Mouse (Mus musculus): ENCODE measurements at regions not wholly inside any gene's neighbourhood (a gene's known extent, or its start where the extent isn't known, plus 50 kb on each side); places are given as distances from the start of the nearest gene placed in this dataset.

GRCm38 (mm10) chr13:97552236-97552635, 208.2 kb downstream of the Gm10260 start:
- Histone ChIP-seq H3K27me3 (no peaks in the 10 kb centered on the region), H3K4me1 (peaks cover 16% of the 10 kb centered on the region), H3K27ac (no peak overlapping the region), H3K9me3 (no peaks in the 10 kb centered on the region), H3K4me3 (no peak overlapping the region), H3K4me2 (replicated peaks) (no peak overlapping the region), H3K36me3 (no peaks in the 10 kb centered on the region), H3K9ac (no peak overlapping the region)
- WGBS, result 60% methylated on average over 4 of the region's 4 CpGs
- ATAC-seq (ENCODE audit: insufficient number of reproducible peaks, insufficient read depth, low FRiP score, low TSS enrichment), result no peak

GRCm38 (mm10) chr13:97550880-97551279, 209.6 kb downstream of the Gm10260 start:
- Histone ChIP-seq H3K4me2 (replicated peaks) (no peak overlapping the region), H3K9me3 (no peaks in the 10 kb centered on the region), H3K9ac (no peak overlapping the region), H3K4me3 (no peak overlapping the region), H3K4me1 (peaks cover 16% of the 10 kb centered on the region), H3K27ac (no peak overlapping the region), H3K27me3 (no peaks in the 10 kb centered on the region), H3K36me3 (no peaks in the 10 kb centered on the region)
- WGBS, result 94% methylated on average over 3 of the region's 3 CpGs
- no peak for ATAC-seq (ENCODE audit: insufficient number of reproducible peaks, insufficient read depth, low FRiP score, low TSS enrichment)

- no peak overlapping the region for H3K9ac ChIP-seq
- H3K27ac ChIP-seq, result no peak overlapping the region
- no peak overlapping the region for H3K4me2 ChIP-seq (replicated peaks)
- WGBS, result 93% methylated on average over 5 of the region's 5 CpGs
- H3K36me3 ChIP-seq, result no peaks in the 10 kb centered on the region
- H3K4me1 ChIP-seq, result peaks cover 16% of the 10 kb centered on the region
- no peak for ATAC-seq (ENCODE audit: insufficient number of reproducible peaks, insufficient read depth, low FRiP score, low TSS enrichment)
- no peaks in the 10 kb centered on the region for H3K9me3 ChIP-seq
- H3K27me3 ChIP-seq, result no peaks in the 10 kb centered on the region
- no peak overlapping the region for H3K4me3 ChIP-seq
These were observed 210.3 kb downstream of the Gm10260 start for GRCm38 (mm10) chr13:97550172-97550571.

GRCm38 (mm10) chr13:97549384-97549783, 211.0 kb downstream of the Gm10260 start:
- ATAC-seq (ENCODE audit: insufficient number of reproducible peaks, insufficient read depth, low FRiP score, low TSS enrichment), result no peak
- Histone ChIP-seq H3K9ac (no peak overlapping the region), H3K4me3 (no peak overlapping the region), H3K36me3 (no peaks in the 10 kb centered on the region), H3K4me2 (replicated peaks) (no peak overlapping the region), H3K9me3 (no peaks in the 10 kb centered on the region), H3K27ac (peak overlapping the region; percentile 74; the same call in 1 of the 2 replicates), H3K27me3 (no peaks in the 10 kb centered on the region), H3K4me1 (peaks cover 16% of the 10 kb centered on the region)
- WGBS, result 92% methylated on average over 6 of the region's 6 CpGs

GRCm38 (mm10) chr13:97548527-97548977, 211.9 kb downstream of the Gm10260 start:
- Histone ChIP-seq H3K27me3 (no peaks in the 10 kb centered on the region), H3K9ac (no peak overlapping the region), H3K4me3 (no peak overlapping the region), H3K36me3 (no peaks in the 10 kb centered on the region), H3K27ac (peak overlapping the region; percentile 74), H3K4me1 (peaks cover 16% of the 10 kb centered on the region), H3K4me2 (replicated peaks) (no peak overlapping the region), H3K9me3 (no peaks in the 10 kb centered on the region)
- no peak for ATAC-seq (ENCODE audit: insufficient number of reproducible peaks, insufficient read depth, low FRiP score, low TSS enrichment)
- 13% methylated on average over 9 of the region's 9 CpGs for WGBS

GRCm38 (mm10) chr13:97546936-97547335, 213.5 kb downstream of the Gm10260 start:
- H3K27me3 ChIP-seq, result no peaks in the 10 kb centered on the region
- no peaks in the 10 kb centered on the region for H3K36me3 ChIP-seq
- no peak overlapping the region for H3K4me3 ChIP-seq
- no peak for ATAC-seq (ENCODE audit: insufficient number of reproducible peaks, insufficient read depth, low FRiP score, low TSS enrichment)
- H3K27ac ChIP-seq, result no peak overlapping the region
- no peak overlapping the region for H3K4me2 ChIP-seq (replicated peaks)
- no peak overlapping the region for H3K9ac ChIP-seq
- peaks cover 16% of the 10 kb centered on the region for H3K4me1 ChIP-seq
- WGBS, result 62% methylated on average over 5 of the region's 5 CpGs
- no peaks in the 10 kb centered on the region for H3K9me3 ChIP-seq

- Histone ChIP-seq H3K9ac (no peak overlapping the region), H3K27me3 (no peaks in the 10 kb centered on the region), H3K4me3 (no peak overlapping the region), H3K4me2 (replicated peaks) (no peak overlapping the region), H3K9me3 (no peaks in the 10 kb centered on the region), H3K4me1 (peaks cover 16% of the 10 kb centered on the region), H3K36me3 (no peaks in the 10 kb centered on the region), H3K27ac (no peak overlapping the region)
- 80% methylated on average over 9 of the region's 9 CpGs for WGBS
- no peak for ATAC-seq (ENCODE audit: insufficient number of reproducible peaks, insufficient read depth, low FRiP score, low TSS enrichment)
These were observed 214.4 kb downstream of the Gm10260 start for GRCm38 (mm10) chr13:97545971-97546454.

- Histone ChIP-seq H3K27me3 (no peaks in the 10 kb centered on the region), H3K9me3 (no peaks in the 10 kb centered on the region), H3K4me1 (no peaks in the 10 kb centered on the region), H3K4me2 (replicated peaks) (no peak overlapping the region), H3K36me3 (no peaks in the 10 kb centered on the region), H3K27ac (no peak overlapping the region), H3K4me3 (no peak overlapping the region), H3K9ac (no peak overlapping the region)
- WGBS, result 67% methylated on average over 9 of the region's 9 CpGs
- ATAC-seq (ENCODE audit: insufficient number of reproducible peaks, insufficient read depth, low FRiP score, low TSS enrichment), result no peak
These were observed 220.7 kb downstream of the Gm10260 start for GRCm38 (mm10) chr13:97539686-97540085.

GRCm38 (mm10) chr13:97538441-97538840, 222.0 kb downstream of the Gm10260 start:
- Histone ChIP-seq H3K4me2 (replicated peaks) (no peak overlapping the region), H3K36me3 (no peaks in the 10 kb centered on the region), H3K27ac (no peak overlapping the region), H3K9me3 (no peaks in the 10 kb centered on the region), H3K4me3 (no peak overlapping the region), H3K9ac (no peak overlapping the region), H3K27me3 (no peaks in the 10 kb centered on the region), H3K4me1 (peaks cover 3% of the 10 kb centered on the region; the same call in 1 of the 2 replicates)
- ATAC-seq (ENCODE audit: insufficient number of reproducible peaks, insufficient read depth, low FRiP score, low TSS enrichment), result no peak
- WGBS, result 94% methylated on average over 7 of the region's 7 CpGs

GRCm38 (mm10) chr13:97537686-97538085, 222.7 kb downstream of the Gm10260 start:
- WGBS, result 85% methylated on average over 7 of the region's 7 CpGs
- H3K4me2 ChIP-seq (replicated peaks), result no peak overlapping the region
- no peak overlapping the region for H3K27ac ChIP-seq

GRCm38 (mm10) chr13:97537206-97537605, 223.2 kb downstream of the Gm10260 start:
- no peak overlapping the region for H3K27ac ChIP-seq
- H3K36me3 ChIP-seq, result no peaks in the 10 kb centered on the region
- H3K4me2 ChIP-seq (replicated peaks), result no peak overlapping the region
- no peaks in the 10 kb centered on the region for H3K27me3 ChIP-seq
- H3K4me1 ChIP-seq, result peaks cover 3% of the 10 kb centered on the region; the same call in 1 of the 2 replicates
- H3K9me3 ChIP-seq, result no peaks in the 10 kb centered on the region
- no peak overlapping the region for H3K9ac ChIP-seq
- ATAC-seq (ENCODE audit: insufficient number of reproducible peaks, insufficient read depth, low FRiP score, low TSS enrichment), result no peak
- H3K4me3 ChIP-seq, result no peak overlapping the region
- 90% methylated on average over 11 of the region's 11 CpGs for WGBS

More at GRCm38 (mm10) chr13:97537686-97538085, 222.7 kb downstream of the Gm10260 start:
- Histone ChIP-seq H3K36me3 (no peaks in the 10 kb centered on the region), H3K4me3 (no peak overlapping the region), H3K27me3 (no peaks in the 10 kb centered on the region), H3K9me3 (no peaks in the 10 kb centered on the region), H3K9ac (no peak overlapping the region), H3K4me1 (peaks cover 3% of the 10 kb centered on the region; the same call in 1 of the 2 replicates)
- no peak for ATAC-seq (ENCODE audit: insufficient number of reproducible peaks, insufficient read depth, low FRiP score, low TSS enrichment)

- Histone ChIP-seq H3K4me1 (peaks cover 9% of the 10 kb centered on the region; the same call in 1 of the 2 replicates), H3K27me3 (no peaks in the 10 kb centered on the region), H3K36me3 (no peaks in the 10 kb centered on the region), H3K9me3 (no peaks in the 10 kb centered on the region), H3K4me3 (no peak overlapping the region), H3K9ac (no peak overlapping the region), H3K4me2 (replicated peaks) (no peak overlapping the region), H3K27ac (no peak overlapping the region)
- WGBS, result 68% methylated on average over 11 of the region's 11 CpGs
- peak; percentile 74; the same call in 1 of the 2 replicates for ATAC-seq (ENCODE audit: insufficient number of reproducible peaks, insufficient read depth, low FRiP score, low TSS enrichment)
These were observed 226.4 kb downstream of the Gm10260 start for GRCm38 (mm10) chr13:97533896-97534666.
